Mouse (Mus musculus): ENCODE data around the gene Ablim2.

Ablim2 gene

DNA sequence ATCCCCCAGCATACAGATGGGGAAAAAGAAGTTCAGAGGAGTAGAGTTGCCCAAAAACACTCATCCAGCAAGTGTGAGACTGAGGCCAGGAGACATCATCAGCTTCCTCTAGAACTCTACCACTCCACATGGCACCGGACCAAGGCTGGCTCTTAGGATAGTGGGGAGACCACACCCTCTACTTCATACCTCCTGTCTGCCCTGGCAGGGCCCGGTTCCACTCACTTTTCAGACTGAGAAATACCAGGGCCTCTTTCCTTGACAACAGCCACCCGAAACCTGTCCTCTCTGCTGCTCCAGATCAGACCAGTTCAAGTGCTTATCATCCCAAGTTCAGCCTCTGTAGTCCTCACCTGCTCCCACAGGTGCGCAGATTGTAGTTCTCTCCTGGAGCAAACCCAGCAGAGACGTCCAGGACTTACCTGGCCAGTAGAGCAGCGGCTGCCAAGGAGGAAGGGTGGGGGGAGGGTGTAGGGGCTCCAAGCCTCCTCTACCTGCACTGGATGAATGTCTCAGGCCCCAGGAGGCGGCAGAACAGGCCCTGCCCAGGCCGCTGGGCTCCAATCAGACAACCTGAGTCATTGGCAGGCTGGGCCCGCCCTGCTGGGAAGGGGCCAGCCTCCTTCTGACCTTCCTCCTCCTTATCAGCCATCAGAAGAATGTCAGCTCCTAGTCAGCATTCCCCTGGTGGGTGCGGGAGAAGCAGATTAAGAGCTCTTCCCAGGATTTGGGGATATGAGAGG lies 18.0 kb upstream of the Ablim2 start, which contains the start of gene Sh3tc1:
Gene Sh3tc1 (minus strand): TSS at position 452 of the 743 bp plus-strand sequence.
- no peak for DNase-seq (ENCODE audit: low spot score)

GRCm38 (mm10) chr5:35740716-35741115 lies 17.0 kb upstream of the Ablim2 start:
- DNase-seq (ENCODE audit: low spot score) = no peak

DNA sequence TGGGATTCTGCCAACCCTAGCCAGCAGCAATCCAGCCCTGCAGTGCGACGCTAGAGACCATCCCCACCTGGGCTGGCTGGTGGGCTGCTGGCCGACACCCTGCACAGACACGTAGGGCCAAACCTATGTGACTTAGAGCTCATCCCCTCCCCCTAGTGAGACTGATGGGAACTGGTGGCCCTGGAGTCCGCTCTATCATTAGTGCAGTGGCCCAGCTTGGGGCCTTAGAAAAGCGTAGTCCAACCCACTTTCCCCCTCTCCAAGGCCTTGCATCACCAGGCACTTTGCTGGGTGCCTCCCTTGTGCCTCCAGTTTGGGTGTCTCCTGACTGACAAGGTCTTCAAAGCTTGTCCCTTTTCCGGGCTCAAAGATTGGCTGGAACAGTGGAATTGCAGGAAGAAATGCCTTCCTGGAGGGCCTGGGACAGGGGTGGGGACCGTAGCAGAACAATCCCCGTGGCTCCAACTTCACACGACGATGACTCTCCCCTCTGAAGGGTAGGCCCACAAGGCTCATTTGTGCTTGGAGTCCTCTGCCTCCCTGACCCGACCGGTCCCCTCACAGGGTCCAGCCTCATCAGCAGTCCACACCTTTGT lies 16.4 kb upstream of the Ablim2 start:
- DNase-seq (ENCODE audit: low spot score) = no peak

DNA sequence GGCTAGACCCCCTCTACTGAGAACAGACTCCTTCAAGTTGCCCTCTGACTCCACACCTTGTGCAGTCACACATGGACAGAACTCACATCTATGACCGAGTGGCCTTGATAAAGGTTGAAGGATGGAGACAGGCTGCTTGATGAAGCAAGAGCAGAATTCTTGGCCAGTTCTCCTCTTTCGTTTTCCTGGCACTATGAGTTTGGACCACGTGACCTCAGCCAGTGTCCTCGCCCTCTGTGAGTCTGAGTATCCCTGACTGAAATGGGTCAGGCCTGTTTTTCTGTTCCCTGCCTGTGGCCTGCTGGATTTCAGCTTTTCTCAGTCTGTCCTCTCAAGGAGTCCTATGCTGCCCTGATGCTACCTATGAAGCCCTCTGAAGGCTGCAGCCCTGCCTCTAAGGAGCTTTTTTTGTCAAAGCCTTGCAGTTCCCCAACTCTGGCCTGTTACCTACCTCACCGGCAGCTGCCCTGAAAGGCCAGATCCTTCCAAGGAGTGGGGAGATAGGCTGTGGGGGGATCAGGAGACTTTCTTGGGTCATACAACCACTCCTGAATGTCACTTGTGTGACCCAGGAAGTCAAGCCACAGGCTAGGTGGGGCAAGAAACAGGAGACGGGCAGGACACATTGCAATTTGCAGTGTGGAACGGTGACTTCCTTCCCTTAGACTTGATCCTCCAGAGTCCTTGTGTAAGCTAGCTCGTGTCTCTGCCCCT lies 14.3 kb upstream of the Ablim2 start:
- no peak for DNase-seq (ENCODE audit: low spot score)

GRCm38 (mm10) chr5:35743990-35744722 lies 13.5 kb upstream of the Ablim2 start:
- DNase-seq (ENCODE audit: low spot score) = no peak

GRCm38 (mm10) chr5:35745406-35745805 lies 12.3 kb upstream of the Ablim2 start:
- DNase-seq (ENCODE audit: low spot score) = no peak

- DNase-seq (ENCODE audit: low spot score) = peak; percentile 83
Observed at GRCm38 (mm10) chr5:35746910-35747309, 10.8 kb upstream of the Ablim2 start.

DNA sequence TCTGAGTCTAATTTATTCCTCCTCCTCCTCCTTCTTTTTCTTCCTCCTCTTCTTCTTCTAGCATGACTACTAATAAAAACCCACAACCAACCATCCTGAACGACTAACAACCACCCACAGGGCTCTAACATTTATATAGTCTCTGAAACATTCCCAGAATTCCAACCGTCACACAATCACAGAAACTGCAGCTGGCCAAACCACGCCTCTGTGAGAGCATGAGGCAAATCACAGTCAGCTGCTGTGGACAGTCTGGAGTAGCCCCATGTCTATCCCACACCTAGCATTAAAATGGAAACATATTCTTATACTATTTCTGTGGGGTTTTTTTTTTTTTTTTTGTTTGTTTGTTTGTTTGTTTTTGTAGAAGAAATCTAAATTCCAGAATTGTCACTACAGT lies 8.3 kb upstream of the Ablim2 start:
- no peak for DNase-seq (ENCODE audit: low spot score)

DNA sequence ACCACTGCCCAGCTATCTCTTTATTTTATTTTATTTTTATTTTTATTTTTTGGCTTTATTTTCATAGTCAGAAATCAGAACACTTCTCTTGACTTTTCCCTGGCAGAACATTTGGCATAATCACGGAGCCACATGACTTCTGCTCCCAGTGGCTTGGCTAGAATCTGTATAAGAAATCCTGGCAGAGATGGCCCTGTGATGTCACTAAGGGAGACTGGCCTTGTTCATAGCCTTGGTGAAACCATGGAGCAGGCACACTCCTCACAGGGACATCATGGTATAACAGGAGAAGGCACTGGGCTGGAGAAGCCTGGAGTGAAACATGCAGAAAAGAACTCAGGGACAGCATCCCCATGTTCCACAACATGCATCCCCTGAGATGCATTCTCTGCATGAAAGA lies 7.7 kb upstream of the Ablim2 start:
- no peak for DNase-seq (ENCODE audit: low spot score)

- no peak for DNase-seq (ENCODE audit: low spot score)
Observed at GRCm38 (mm10) chr5:35751016-35751415, 6.7 kb upstream of the Ablim2 start.

GRCm38 (mm10) chr5:35755131-35755733 lies 2.4 kb upstream of the Ablim2 start:
- no peak for DNase-seq (ENCODE audit: low spot score)

DNA sequence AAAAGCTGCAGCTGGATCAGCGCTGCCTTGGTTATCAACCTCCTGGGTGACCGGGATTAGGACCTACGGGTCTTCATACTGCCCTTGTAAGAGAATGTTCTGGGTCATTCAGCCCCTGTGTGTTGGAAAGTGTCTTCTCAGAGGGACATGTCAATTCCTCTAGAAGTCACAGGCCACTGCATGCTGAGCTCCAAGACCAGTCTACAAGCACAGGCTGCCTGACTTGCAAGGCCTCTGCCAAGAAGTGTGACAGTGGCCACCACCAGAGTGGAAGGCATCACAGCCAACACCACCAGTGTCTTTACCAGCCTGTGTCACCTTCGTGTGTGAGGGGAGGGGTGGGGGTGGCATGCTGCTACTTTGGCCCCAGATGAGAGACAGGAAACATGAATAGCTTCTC lies 1.7 kb upstream of the Ablim2 start:
- no peak for DNase-seq (ENCODE audit: low spot score)

DNA sequence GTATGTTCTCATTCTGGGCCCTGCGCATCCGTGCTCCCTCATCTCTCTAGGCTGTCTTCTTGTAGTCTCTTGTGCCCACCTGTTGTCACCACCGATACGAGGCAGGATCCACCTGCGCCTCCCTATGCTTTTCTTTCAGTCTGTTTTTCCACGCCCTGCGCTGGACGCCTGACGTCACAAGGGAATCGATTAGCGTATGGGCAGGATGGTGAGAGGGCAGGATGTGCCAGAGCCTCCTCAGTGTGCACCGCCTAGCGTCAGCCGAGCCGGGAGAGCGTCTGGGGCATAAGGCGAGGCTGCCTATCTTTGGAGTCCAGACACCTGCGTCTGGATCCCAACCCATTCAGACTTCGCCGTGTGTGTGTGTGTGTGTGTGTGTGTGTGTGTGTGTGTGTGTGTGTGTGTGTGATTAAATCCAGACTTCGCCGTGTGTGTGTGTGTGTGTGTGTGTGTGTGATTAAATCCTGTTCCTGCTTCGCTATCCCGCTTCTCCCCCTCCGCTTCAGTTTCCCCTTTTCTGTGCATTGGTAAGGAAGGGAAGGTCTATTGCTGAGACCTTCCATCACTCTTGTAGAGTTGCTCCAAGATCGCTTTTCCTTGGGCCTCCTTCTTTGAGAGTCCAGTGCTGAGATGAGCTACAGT lies 562 bp upstream of the Ablim2 start:
- DNase-seq (ENCODE audit: low spot score) = peak; percentile 67

DNA sequence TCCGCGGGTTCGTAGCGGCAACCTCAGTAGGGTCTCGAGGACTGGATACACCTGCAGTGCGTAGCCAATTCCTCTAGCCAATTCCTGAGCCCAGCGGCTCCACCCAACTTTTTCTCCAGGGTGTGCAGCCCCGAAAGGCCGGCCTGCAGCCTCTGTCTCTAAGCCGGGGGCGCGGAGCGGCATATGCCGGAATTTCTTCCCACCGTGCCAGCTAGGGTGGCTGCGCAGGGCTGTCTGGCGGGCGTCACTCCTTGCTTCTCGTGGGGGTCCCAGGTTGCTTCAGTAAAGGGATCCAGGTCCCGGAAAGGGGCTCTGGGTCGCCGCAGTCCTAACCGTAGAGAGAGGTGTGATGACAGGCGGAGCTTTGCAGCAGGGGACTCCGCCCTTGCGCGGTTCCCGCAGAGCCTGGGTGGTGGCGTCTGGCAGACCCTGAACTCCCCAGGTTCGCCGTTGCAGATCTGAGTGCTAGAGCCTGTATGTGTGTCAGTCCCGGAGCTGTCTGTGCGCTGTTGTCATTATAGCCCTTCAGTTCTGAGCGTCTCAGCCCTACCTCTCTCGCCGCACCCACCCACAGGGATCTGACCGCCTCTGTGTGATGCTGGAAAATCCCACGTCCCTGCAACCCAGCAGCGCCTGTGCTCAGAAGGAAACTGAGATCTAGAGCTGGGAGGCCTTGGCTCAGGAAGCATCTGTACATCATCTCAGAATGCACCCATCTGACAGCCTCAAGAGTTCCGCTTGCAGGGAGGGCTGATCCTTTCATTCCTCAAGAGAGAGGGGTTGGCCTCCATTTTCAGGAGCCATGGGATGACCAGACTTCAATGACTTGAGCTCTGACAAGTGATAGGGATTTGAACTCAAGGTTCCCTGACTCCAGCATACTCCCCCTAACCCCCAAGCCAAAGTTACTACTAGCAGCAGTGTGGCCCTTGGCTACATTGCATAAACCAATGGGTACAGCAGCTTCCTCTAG lies 687 bp downstream of the Ablim2 start:
- no peak for DNase-seq (ENCODE audit: low spot score)

DNA sequence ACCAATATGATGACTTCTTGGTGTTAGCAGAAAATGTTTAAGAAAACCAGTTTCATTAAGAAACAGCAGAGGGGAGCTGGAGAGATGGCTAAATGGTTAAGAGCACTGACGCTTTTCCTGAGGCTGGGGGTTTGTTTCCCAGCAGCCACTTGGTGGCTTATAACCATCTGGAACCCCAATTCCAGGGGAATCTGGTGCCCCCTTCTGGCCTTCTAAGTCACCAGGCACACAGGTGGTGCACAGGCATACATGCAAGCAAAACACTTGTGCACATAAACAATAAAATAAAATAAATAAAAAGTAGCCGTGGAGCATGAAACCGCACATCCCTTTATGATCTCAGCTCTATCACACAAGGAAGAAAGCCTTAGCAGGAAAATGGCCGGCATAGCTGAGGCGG lies 3.6 kb downstream of the Ablim2 start:
- DNase-seq (ENCODE audit: low spot score) = no peak

DNA sequence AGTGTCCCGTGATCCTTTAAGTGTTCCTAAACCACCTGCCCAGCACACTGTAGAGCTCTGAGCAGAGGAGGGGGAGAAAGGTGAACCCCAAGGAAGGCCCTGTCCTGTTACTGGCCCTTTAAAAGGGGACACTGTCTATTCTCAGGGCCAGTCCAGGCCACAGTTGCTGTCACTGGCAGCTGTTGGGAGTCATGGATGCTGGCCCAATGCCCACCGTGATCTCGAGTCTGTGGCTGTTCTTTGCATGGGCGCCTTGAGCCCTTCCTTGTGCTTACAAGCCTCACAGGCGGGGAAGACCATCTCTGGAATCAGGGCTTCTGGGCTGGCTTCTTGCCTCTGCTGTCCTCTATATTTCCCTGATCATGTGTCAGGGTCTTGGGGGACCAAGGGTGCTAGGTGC lies 4.7 kb downstream of the Ablim2 start:
- no peak for DNase-seq (ENCODE audit: low spot score)

- DNase-seq (ENCODE audit: low spot score) = no peak
Observed at GRCm38 (mm10) chr5:35762850-35763249, 5.2 kb downstream of the Ablim2 start.

GRCm38 (mm10) chr5:35765909-35766308 lies 8.2 kb downstream of the Ablim2 start:
- DNase-seq (ENCODE audit: low spot score) = no peak

DNA sequence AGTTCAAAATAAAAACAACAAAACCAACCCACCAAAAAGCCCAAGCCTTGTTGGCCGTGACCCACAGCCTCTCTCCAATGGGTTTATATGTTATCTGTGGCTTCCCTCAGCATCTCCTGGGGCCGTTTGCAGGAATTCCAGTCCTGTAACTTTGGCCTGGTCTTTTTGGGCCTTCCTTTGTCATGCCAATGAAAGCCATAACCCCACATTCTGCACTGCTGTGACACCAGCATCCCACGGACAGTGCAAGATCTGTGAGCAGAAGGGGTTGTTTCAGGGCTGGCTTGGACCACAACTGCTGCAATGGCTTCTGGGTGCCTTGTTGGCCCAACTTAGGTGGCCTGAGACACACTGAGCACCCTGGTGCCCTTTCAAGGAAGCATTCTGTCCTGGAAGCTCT lies 10.8 kb downstream of the Ablim2 start:
- DNase-seq (ENCODE audit: low spot score) = no peak

DNA sequence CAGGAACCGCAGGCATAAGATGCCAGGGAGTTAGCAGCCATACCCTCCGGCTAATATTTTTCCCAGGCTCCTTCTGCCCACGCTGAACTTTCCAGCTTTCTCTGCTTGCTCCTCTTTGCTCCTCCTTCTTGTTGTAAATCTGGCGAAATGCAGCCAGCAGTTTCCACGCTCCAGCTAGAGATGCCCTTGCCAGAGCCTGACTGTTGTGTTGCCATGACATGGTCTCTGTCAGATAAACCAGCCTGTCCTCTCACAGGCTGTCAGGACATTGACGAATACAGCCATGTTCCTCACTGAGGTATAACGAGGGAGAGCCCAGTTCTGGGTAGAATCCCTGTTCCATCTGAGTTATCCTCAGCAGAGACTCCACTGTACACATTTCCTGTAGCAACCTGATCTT lies 11.3 kb downstream of the Ablim2 start:
- DNase-seq (ENCODE audit: low spot score) = no peak
